Mouse (Mus musculus): Measurements from ENCODE around the gene Igbp1. TPM values are rescaled to one million over a fixed set of nuclear protein-coding genes. Genes with fewer than 3 reads are reported as not detected.

The Igbp1 gene
- polyA plus RNA-seq (2014; fragmentation: Illumina TruSeq; extraction: RNeasy Lipid Tissue Mini Kit (QIAGEN cat#74804); ENCODE audit: insufficient read depth, low read depth, low replicate concordance): 55.8 TPM

DNA sequence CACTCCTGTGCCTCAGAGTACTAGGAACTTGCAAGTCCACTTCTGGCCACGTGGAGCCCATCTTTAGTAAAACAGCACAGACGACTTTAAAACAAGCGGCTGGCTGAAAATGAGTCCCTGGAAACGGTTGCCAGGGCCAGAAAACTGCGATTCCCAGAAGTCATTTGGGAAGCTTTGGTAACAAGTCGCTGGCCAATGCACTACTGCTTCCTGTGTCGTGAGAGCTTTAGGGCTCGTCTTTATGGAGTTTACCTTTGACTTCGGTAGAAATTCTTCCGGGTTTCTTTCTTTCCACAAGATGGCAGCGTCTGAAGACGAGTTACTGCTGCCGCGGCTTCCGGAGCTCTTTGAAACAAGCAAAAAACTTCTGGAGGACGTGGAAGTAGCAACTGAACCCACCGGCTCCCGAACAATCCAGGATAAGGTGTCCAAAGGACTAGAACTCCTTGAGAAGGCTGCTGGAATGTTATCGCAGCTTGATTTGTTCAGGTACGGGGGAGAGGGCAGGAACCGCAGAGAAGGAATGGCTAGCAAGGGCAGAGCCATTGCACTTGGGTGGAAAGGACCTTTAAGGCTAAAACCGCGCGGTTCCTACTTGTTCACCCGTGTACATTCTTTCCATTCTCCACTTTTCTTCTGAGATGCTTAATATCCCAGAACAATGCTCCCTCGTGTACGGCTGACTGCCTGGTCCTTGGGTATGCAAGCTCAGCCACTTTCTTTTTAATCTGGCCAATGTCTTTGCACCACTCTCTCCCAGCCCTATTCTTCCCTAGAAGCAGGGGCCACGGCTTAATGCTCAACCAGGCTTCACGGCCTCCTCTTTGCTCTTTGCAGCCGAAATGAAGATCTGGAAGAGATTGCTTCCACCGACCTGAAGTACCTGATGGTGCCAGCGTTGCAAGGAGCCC is at the start of gene Igbp1:
Gene Igbp1, plus strand, starts transcription at position 224 of the 911 bp plus-strand sequence.

DNA sequence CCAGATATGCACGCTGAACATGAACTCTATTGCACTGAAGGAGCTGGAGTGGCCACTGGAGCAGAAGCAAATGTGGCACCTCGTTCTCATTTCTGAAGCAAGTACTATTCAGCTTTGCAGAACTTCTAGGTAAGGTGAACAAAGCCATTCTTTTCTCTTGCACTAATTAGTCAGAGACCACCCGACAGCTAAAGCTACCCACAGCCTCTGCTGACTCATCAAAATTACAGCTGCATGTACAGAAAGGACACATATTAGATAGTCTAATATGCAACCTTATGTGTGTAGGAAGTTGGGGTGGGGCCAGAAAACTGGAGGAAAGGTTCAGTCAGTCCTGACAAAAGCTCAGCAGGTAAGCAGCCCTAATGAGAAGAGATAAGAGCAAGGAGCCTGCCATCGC is 30.4 kb downstream of the Igbp1 start, which contains the start of gene Dgat2l6:
Gene Dgat2l6, plus strand, starts transcription at position 368 of the 400 bp plus-strand sequence.

Other genes with a start within 250 kb of the Igbp1 start
- not detected for gene Otud6a, start 65.3 kb upstream of the Igbp1 start, polyA plus RNA-seq (2014; fragmentation: Illumina TruSeq; extraction: RNeasy Lipid Tissue Mini Kit (QIAGEN cat#74804); ENCODE audit: insufficient read depth, low read depth, low replicate concordance)
- 0.63 TPM for gene Awat2, start 51.6 kb upstream of the Igbp1 start, polyA plus RNA-seq (2014; fragmentation: Illumina TruSeq; extraction: RNeasy Lipid Tissue Mini Kit (QIAGEN cat#74804); ENCODE audit: insufficient read depth, low read depth, low replicate concordance)
- gene Dgat2l6, start 30.5 kb downstream of the Igbp1 start, polyA plus RNA-seq (2014; fragmentation: Illumina TruSeq; extraction: RNeasy Lipid Tissue Mini Kit (QIAGEN cat#74804); ENCODE audit: insufficient read depth, low read depth, low replicate concordance): not detected
- gene Awat1, start 78.0 kb downstream of the Igbp1 start, polyA plus RNA-seq (2014; fragmentation: Illumina TruSeq; extraction: RNeasy Lipid Tissue Mini Kit (QIAGEN cat#74804); ENCODE audit: insufficient read depth, low read depth, low replicate concordance): not detected
- gene P2ry4, start 100.6 kb downstream of the Igbp1 start, polyA plus RNA-seq (2014; fragmentation: Illumina TruSeq; extraction: RNeasy Lipid Tissue Mini Kit (QIAGEN cat#74804); ENCODE audit: insufficient read depth, low read depth, low replicate concordance): not detected
- not detected for gene Arr3, start 111.2 kb downstream of the Igbp1 start, polyA plus RNA-seq (2014; fragmentation: Illumina TruSeq; extraction: RNeasy Lipid Tissue Mini Kit (QIAGEN cat#74804); ENCODE audit: insufficient read depth, low read depth, low replicate concordance)
- 0.71 TPM for gene Kif4, start 131.4 kb downstream of the Igbp1 start, polyA plus RNA-seq (2014; fragmentation: Illumina TruSeq; extraction: RNeasy Lipid Tissue Mini Kit (QIAGEN cat#74804); ENCODE audit: insufficient read depth, low read depth, low replicate concordance)
- gene Pdzd11, start 132.3 kb downstream of the Igbp1 start, polyA plus RNA-seq (2014; fragmentation: Illumina TruSeq; extraction: RNeasy Lipid Tissue Mini Kit (QIAGEN cat#74804); ENCODE audit: insufficient read depth, low read depth, low replicate concordance): 40.1 TPM
- gene Gdpd2, start 235.6 kb downstream of the Igbp1 start, polyA plus RNA-seq (2014; fragmentation: Illumina TruSeq; extraction: RNeasy Lipid Tissue Mini Kit (QIAGEN cat#74804); ENCODE audit: insufficient read depth, low read depth, low replicate concordance): 15.3 TPM